Mouse (Mus musculus) spleen, adult 18-20 months (tissue): Measurements from ENCODE around the gene Nae1.
"Not testable (repeated sequence)": the region's sequence is repeated elsewhere in the genome, so short reads cannot be mapped to it uniquely, and the experiment has no call there.

Experiments
- DNase-seq, 2 experiments: peaks; one replicate each; pipeline ENCODE4 v3.0.0; 2022; ENCODE audit warnings: mixed read lengths in 2 of 2

The Nae1 gene

GRCm38 (mm10) chr8:104533971-104534778, at the start of gene Nae1, which contains the start of gene Car7:
Nae1 (minus strand) TSS chr8:104534637.
Car7 (plus strand) TSS chr8:104534689.
- peak; percentile 87 to 96 for DNase-seq

DNA sequence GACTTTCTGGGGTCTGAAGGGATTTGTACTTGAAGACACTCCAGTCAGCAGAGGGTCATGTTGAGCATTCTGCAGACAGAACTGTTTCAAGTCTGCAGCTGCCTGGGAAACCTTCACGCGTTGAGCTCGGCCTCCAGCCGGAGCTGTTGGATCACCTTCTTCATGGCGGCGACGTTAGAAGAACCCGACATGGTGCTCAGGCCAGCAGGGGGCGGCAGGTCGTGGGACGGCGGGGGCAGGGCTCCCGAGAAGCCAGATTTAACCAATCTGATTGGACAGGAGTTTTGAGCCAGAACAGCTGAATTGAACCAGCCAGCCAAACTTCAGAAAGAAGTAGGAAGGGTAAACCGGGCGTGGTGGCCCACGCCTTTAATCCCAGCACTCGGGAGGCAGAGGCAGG, 43.2 kb upstream of the Nae1 start:
- DNase-seq: not testable (repeated sequence)

DNA sequence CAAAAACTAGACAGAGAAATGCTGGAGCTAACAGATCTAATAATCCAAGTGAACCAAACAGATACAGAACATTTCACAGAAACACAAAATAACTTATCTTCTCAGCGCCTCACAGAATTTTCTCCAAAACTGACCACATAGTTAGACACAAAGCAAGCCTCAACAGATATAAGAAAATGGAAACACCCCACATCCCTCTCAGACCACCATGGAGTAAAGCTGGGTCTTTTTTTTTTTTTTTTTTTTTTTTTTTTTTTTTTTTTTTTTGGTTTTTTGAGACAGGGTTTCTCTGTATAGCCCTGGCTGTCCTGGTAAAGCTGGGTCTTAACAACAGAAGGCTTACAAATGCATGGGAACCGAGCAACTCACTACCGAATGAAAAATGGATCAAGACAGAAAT, 42.4 kb upstream of the Nae1 start:
- DNase-seq: no peak

GRCm38 (mm10) chr8:104570436-104571343, 36.3 kb upstream of the Nae1 start:
- peak; percentile 68 to 90 for DNase-seq

DNA sequence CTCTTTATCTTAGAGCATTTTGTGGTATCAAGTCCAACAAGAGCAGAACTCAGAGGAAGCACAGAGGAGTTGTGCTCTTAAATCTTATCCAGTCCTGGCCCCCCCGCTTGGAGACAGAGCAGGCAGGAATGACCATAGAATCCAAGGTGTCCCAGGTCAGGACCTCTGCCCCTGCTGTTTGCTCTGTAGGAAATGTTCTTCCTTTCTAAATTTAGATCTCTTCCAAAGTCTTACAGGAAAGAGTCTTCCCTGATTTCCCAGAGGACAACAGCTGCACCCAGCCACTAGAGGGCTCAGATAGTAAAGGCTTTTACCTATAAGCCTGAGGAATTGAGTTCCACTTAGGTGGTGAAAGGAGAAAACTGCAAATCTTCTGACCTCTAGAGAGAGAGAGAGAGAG, 35.1 kb upstream of the Nae1 start:
- no peak for DNase-seq

DNA sequence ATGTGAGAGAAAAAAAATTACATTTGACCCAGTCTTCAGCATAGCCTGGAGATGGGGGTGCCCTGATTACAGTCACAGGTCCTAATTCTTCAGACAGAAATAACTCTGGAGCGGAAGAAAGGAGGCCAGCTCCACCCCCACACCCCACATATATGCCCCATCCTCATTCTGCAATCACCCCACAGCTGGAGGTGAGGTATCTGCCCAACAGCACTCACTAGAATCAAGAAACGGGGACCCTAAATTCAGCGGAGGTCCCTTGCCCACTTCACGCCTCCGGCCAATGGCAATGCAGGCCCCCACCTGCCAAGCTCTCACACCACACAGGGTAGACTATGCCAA, 31.0 kb upstream of the Nae1 start:
- DNase-seq: no peak

DNA sequence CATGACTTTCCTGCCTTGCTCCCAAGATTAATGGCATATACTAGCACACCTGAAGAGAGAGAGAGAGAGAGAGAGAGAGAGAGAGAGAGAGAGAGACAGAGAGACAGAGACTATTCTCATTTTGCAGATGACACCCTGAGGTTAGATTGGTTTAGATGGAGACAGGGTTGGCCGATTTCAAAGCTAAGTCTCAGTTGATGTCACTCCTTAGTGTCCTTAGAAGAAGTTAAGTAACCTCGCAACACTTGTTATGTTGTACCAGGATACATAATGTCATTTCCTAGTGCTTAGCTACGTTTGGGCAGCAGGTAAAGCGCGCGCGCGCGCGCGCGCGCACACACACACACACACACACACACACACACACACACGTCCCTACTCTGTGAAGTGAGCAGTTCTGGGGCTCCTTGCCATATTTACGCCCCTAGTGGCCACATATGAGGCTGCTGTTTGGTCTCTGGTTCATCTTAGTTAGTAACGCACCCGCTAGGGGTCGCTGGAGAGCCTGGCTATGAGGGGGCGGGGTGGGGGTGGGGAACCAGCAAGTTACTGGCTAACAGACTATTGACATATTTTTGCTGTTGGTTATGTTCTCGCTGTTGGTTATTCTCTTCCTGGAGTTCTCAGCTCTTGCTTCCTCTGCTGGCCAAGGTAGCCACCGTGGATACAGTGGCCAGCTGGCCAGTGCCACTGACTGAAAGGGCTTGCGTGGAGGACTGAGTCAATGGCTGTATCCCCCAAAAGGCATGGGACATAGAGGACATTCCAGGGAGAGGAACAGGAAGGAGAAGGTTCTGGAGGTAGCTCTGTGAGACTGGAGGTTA, 30.4 kb upstream of the Nae1 start:
- DNase-seq: peak; percentile 67 to 82

GRCm38 (mm10) chr8:104560731-104561130, 26.3 kb upstream of the Nae1 start:
- DNase-seq: no peak

DNA sequence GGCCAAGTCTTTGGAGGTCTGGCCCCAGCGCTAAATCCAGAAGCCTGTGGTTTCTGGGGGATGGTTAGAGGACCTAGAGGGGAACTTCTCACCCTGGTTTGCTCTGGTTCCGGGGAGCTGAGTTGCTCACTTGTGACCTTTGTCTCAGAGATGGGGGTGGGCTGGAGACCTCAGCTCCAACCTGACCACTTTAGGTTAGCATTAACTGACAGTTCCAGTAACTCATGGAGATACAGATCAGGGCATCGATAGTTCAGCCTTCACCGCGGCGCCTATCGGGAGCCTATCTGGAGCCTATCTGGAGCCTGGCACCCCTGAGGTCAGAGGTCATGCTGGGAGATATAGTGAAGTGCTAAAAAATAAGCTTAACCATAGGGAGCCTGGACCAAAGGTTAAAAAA, 22.8 kb upstream of the Nae1 start:
- no peak for DNase-seq

GRCm38 (mm10) chr8:104555191-104555590, 20.8 kb upstream of the Nae1 start:
- DNase-seq: no peak

- no peak for DNase-seq
These were observed 9.1 kb upstream of the Nae1 start for GRCm38 (mm10) chr8:104543440-104544045.

DNA sequence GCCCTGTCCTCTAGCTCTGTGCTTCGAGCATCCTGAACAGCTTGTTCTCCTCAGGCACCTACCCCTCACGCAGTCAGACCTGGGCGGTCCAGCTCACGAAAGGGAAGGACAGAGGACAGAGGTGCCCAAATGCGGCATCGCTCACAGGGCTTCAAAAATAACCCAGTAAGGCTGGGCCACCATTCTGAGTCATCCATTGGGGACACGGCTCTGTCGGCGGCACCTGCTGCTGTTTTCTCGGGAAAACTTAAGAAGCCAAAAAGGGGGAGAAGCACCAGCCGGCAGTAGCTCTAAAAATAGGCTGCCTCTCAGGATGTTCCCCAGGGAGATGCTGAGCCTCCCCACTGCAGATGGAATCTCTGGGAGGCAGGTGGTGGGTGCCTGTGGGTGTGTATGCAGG, 7.7 kb upstream of the Nae1 start:
- no peak for DNase-seq

DNA sequence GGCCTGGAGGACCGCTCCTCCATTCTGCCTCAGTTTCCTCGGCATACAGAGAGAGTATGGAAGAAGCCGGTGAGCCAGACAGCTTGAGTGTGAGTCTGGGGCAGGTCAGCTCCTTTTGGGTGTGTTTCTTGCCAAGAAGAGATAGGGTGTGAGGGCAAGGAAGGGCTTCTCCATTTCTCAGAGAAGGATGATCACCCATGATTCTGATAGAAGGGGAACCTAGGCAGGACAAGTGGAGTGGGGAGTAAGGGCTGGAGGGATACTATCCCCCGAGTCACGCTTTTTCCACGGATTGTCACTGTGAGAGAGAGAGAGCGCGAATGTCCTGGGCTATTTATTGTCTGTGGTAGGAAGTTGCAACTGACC, 7.1 kb upstream of the Nae1 start:
- no peak for DNase-seq

GRCm38 (mm10) chr8:104540710-104541514, 6.5 kb upstream of the Nae1 start:
- DNase-seq: no peak

GRCm38 (mm10) chr8:104540238-104540637, 5.8 kb upstream of the Nae1 start:
- DNase-seq: no peak

DNA sequence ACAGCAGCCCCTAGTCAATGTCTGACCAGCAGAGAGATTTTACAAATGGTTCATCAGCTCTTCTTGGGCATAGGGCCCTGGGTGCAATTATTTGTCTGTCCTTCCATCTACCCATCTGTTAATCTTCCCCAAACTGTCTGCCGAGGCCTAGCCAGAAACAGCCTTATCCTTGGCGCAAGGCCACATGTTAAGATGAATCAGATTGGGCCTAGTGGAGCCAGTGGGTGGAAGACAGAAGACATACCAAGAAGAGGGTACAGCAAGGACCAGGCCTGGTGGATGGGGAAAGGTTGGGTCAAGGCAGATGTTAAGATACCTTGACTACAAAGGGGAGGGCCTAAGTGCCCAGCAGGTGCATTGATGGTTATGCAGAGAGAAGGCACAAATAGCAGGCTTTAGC, 5.1 kb upstream of the Nae1 start:
- no peak for DNase-seq

DNA sequence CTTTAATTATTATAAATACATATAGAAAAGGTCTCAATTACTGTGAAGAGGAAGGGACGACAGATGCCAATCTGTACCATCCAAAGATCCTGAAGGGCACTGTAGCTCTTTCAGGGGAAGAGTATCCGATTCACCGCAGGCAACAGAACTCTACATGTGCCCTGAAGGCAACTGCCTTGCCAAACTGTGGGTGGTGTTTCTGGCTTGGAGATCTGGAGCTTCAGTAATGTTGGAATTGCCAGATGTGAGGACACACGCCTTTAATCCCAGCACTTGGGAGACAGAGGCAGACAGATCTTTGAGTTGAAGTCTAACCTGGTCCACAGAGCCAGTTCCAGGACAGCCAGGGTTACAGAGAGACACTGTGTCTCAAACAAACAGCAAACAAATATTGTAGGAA, 4.5 kb upstream of the Nae1 start:
- DNase-seq: no peak

DNA sequence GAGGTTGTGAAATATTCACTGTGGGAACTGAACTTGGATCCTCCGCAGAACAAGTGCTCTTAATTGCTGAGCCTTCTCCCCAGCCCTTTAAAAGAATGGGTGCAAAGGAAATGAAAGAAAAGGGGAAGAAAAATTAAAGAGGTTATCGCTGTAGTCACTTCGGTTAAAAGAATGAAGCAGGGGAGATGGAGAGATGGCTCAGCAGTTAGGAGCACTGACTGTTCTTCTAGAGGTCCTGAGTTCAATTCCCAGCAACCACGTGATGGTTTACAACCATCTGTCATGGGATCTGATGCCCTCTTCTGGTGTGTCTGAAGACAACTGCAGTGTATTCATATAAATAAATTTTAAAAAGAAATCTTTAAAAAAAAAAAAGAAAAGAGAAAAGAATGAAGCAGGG, 1.6 kb upstream of the Nae1 start:
- no peak for DNase-seq

DNA sequence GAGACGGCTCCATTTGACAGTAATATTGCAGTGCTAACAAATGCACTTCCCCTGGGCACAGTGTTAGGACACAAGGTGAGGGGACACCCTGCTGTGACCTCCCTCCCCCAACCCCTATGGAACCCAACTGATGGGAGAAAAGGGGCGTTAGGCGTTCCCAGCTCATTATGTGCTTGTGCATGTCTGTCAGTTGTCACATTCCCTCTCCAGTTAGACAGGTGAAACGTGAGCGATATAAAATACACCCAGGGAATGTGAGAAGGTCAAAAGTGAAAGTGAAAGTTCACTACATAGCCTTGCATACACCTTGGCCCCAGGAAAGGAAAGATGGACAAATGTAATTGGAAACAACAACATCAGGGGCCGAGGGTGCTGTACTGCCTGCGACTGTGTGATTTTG, 941 bp upstream of the Nae1 start:
- DNase-seq: no peak

- DNase-seq: peak; percentile 17 to 45
These were observed 323 bp upstream of the Nae1 start for GRCm38 (mm10) chr8:104534779-104535141.

DNA sequence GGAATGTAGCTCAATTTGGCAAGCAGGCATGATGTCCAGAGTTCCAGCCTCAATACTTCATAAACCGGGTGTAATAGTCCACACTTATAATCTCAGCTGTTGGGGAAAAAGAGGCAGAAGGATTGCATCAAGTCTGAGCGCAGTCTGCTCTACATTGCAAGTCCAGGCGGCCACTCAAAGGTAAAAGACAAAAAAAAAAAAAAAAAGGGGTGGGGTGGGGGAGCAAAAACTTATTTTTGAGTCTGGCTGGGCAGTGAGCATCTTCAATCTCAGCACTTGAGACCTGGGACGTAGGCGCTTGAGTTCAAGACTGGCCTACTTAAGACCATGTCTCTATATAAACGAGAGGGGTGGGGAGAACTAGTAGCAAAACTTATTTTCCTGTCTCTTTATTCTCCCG, 886 bp downstream of the Nae1 start:
- no peak for DNase-seq

DNA sequence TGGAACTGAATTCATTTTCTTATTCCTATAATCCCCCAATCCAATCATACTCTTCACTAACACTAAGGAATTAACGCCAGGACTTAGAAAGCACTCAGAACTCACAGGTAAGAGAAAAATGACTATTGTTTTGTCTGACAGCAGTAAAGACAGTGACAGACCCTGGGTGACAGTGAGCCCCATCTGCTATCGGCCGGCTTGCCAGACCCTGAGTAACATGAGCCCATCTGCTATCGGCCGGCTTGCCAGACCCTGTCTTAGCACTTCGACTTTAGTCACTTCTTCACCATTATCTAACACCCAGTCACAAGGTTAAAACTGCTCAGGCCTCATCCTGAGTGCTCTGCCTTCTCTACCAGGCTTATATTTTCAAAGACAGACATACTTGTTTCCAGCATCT, 4.8 kb downstream of the Nae1 start:
- DNase-seq: no peak
